Mouse (Mus musculus) myocyte (in vitro differentiated cells): Measurements from ENCODE around the gene Arv1.

ENCODE experiments used
- E2F4 ChIP-seq: IDR thresholded peaks from one replicate; pipeline ENCODE4 v1.6.1; 2011; ENCODE audit warnings: mild to moderate bottlenecking, control low read depth, moderate library complexity; ENCODE audit not compliant: insufficient read depth
- MAX ChIP-seq: IDR thresholded peaks from one replicate; pipeline ENCODE4 v1.6.1; 2011; ENCODE audit warnings: low read depth, mild to moderate bottlenecking, control low read depth
- MYOG ChIP-seq, 3 experiments: IDR thresholded peaks; one replicate each; pipeline ENCODE4 v1.6.1; 2011; ENCODE audit warnings: control low read depth in 2 of 3, low read depth in 2 of 3, mild to moderate bottlenecking in 2 of 3; ENCODE audit not compliant: insufficient read length in 2 of 3, control insufficient read depth in 1 of 3, insufficient read depth in 1 of 3
- POLR2A ChIP-seq: IDR thresholded peaks from one replicate; pipeline ENCODE4 v1.6.1; 2011; ENCODE audit warnings: low read depth, mild to moderate bottlenecking, control low read depth, moderate library complexity; ENCODE audit not compliant: insufficient read length
- POLR2AphosphoS2 ChIP-seq: IDR thresholded peaks from one replicate; pipeline ENCODE4 v1.6.1; 2011; ENCODE audit warnings: low read depth, control low read depth; ENCODE audit not compliant: insufficient read length
- SRF ChIP-seq: IDR thresholded peaks from one replicate; pipeline ENCODE4 v1.6.1; 2011; ENCODE audit warnings: low read depth; ENCODE audit not compliant: control insufficient read depth, insufficient read length
- USF1 ChIP-seq: IDR thresholded peaks from one replicate; pipeline ENCODE4 v1.6.1; 2011; ENCODE audit warnings: low read depth, mild to moderate bottlenecking, control low read depth, moderate library complexity

DNA sequence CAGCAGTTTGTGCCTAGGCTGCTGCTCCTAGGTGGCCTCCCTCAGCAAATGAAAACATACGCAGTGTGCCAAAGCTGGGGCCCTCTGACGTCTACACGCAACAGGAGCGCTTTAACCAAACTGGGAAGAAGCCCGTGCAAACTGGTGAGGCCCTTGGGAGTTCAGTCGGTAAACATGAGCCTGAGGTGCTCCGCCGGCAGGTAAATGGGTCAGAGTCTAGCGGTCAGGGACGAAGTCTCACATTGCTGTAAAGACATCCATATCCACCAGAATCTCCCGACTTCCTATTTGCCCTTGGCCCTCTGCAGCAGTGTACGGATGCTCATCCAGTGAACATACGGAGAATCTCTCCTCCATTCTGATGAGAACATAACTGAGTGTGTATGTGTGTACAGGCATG lies 24.7 kb downstream of the Arv1 start:
- no peak for TF ChIP-seq POLR2A
- no peak for TF ChIP-seq SRF
- TF ChIP-seq MAX, result no peak
- TF ChIP-seq USF1, result no peak
- TF ChIP-seq E2F4, result no peak
- no peak for TF ChIP-seq POLR2AphosphoS2
- TF ChIP-seq MYOG (IDR thresholded peaks at IDR 0.05; ENCODE audit: control insufficient read depth in 1 of 3, insufficient read depth in 1 of 3, insufficient read length in 2 of 3, low read depth in 2 of 3), result no peak
